In the genomic region with DNA sequence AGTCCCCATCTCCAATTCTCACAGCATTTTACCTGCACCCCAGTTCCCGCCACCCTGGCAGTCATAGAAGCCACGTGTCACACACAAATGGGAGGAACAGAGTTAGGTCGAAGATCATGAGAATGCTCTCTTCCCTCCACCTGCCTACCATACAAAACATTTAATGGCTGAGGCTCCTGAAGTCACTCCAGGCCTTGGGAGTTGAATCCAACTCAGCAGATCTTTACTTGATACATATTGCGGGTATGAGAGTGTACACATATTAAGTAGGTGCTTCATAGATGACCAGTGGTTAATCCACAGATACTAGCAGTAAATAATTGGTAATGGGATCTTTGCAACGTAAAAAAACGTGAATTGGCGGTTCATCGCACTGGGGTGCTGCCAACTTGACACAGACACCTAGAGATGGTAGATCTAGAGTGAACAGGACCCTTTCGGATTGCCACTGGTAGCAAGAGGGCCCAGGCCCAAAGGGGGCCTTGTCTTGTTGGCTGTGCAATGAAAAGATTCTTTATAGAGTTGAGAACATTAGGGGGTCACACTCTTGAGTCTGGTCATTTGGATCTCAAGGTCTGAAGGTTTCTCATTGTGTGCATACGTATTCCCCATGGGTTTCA, we compare ENCODE assay signal across 8 mouse cellular contexts. TPM values are rescaled to one million over a fixed set of nuclear protein-coding genes. Genes with fewer than 3 reads are reported as not detected.
DNase-seq lines count a peak whose midpoint lies in the region; ATAC-seq and TF ChIP-seq lines count a peak whose summit lies in the region.

No protein-coding gene starts in this region.

- H3K27me3 ChIP-seq in lung, postnatal 0 days (replicated peaks; ENCODE audit: insufficient read depth, low read length), result no peaks in the 10 kb centered on the region
- H3K27me3 ChIP-seq in heart, postnatal 0 days (ENCODE audit: control insufficient read depth, insufficient read depth, low read length), result no peaks in the 10 kb centered on the region
- H3K27me3 ChIP-seq in midbrain, embryonic 12.5 days, result no peaks in the 10 kb centered on the region

- no peak for ATAC-seq in lung, postnatal 0 days
- no peak for ATAC-seq in heart, postnatal 0 days (ENCODE audit: insufficient read depth, low read depth)
- ATAC-seq in midbrain, embryonic 12.5 days (ENCODE audit: low FRiP score, low read depth), result no peak
- no peak for ATAC-seq in erythroid progenitor cell, adult 5-6 weeks (replicated peaks; ENCODE audit: low FRiP score, poor library complexity, severe bottlenecking)

- no peak for DNase-seq in lung, postnatal 0 days (ENCODE audit: low spot score)
- no peak for DNase-seq in lung, postnatal 36 days
- DNase-seq in cerebellum, postnatal 10 days, result peak; percentile 16 to 17
- no peak for DNase-seq in heart, postnatal 0 days (ENCODE audit: low spot score)
- DNase-seq in ovary, postnatal 10 days (ENCODE audit: low spot score), result no peak
- no peak for DNase-seq in layer of hippocampus, adult 18-20 months (ENCODE audit: low spot score in 2 of 2)

- H3K27ac ChIP-seq in lung, postnatal 0 days (ENCODE audit: low read length), result no peak overlapping the region
- H3K27ac ChIP-seq in heart, postnatal 0 days (ENCODE audit: low read depth), result no peak overlapping the region
- H3K27ac ChIP-seq in midbrain, embryonic 12.5 days (replicated peaks), result no peak overlapping the region

- H3K9me3 ChIP-seq in lung, postnatal 0 days (ENCODE audit: low read length), result no peaks in the 10 kb centered on the region
- no peaks in the 10 kb centered on the region for H3K9me3 ChIP-seq in heart, postnatal 0 days (replicated peaks; ENCODE audit: control insufficient read depth, low read length)
- H3K9me3 ChIP-seq in midbrain, embryonic 12.5 days, result no peaks in the 10 kb centered on the region

- peaks cover 3% of the 10 kb centered on the region; the same call in 1 of the 2 replicates for H3K4me1 ChIP-seq in lung, postnatal 0 days (ENCODE audit: insufficient read depth, low read depth, low read length)
- H3K4me1 ChIP-seq in heart, postnatal 0 days (ENCODE audit: control insufficient read depth, insufficient read depth), result peaks cover 8% of the 10 kb centered on the region; the same call in 1 of the 2 replicates
- H3K4me1 ChIP-seq in midbrain, embryonic 12.5 days, result peaks cover 26% of the 10 kb centered on the region

- H3K9ac ChIP-seq in lung, postnatal 0 days (replicated peaks; ENCODE audit: low read depth), result peak overlapping the region; percentile 65
- peak overlapping the region; percentile 55 for H3K9ac ChIP-seq in heart, postnatal 0 days (replicated peaks; ENCODE audit: low read depth, low read length)
- peak overlapping the region; percentile 62 for H3K9ac ChIP-seq in midbrain, embryonic 12.5 days (replicated peaks)

- H3K4me2 ChIP-seq in lung, postnatal 0 days (replicated peaks; ENCODE audit: low read depth, low read length), result peak overlapping the region; percentile 67
- peak overlapping the region; percentile 61 for H3K4me2 ChIP-seq in heart, postnatal 0 days (ENCODE audit: low read depth, low read length)
- H3K4me2 ChIP-seq in midbrain, embryonic 12.5 days (replicated peaks), result peak overlapping the region; percentile 62

- no peak for TF ChIP-seq EP300 in lung, postnatal 0 days (IDR thresholded peaks at IDR 0.05)
- TF ChIP-seq EP300 in heart, postnatal 0 days (IDR thresholded peaks at IDR 0.05; ENCODE audit: low read depth), result no peak

- no peak for TF ChIP-seq CTCF in lung, postnatal 0 days (IDR thresholded peaks at IDR 0.05)
- TF ChIP-seq CTCF in heart, postnatal 0 days (IDR thresholded peaks at IDR 0.05; ENCODE audit: low read depth), result no peak

- peak overlapping the region; percentile 89 for H3K4me3 ChIP-seq in lung, postnatal 0 days (ENCODE audit: low read depth, low read length)
- H3K4me3 ChIP-seq in heart, postnatal 0 days (ENCODE audit: low read depth, low read length), result peak overlapping the region; percentile 76
- H3K4me3 ChIP-seq in midbrain, embryonic 12.5 days, result peak overlapping the region; percentile 61

- 67% methylated on average over 10 of the region's 10 CpGs for WGBS in lung, postnatal 0 days
- WGBS in heart, postnatal 0 days, result 67% methylated on average over 10 of the region's 10 CpGs
- WGBS in midbrain, embryonic 12.5 days, result 70% methylated on average over 10 of the region's 10 CpGs

- H3K36me3 ChIP-seq in lung, postnatal 0 days (ENCODE audit: insufficient read depth, low read length), result no peaks in the 10 kb centered on the region
- no peaks in the 10 kb centered on the region for H3K36me3 ChIP-seq in heart, postnatal 0 days (replicated peaks; ENCODE audit: control insufficient read depth, insufficient read depth, low read length)
- H3K36me3 ChIP-seq in midbrain, embryonic 12.5 days, result no peaks in the 10 kb centered on the region

RNA-seq across cellular contexts. Expression of a gene that starts 0.6 kb away (rescaled TPM):
- polyA plus RNA-seq in lung, postnatal 0 days (2015; fragmentation: Nextera tagmentation; extraction: Ambion mirVana), result 1.6 and 2.3 TPM in 2 replicates
- 3.9 and 4.0 TPM in 2 replicates for total RNA-seq in heart, postnatal 0 days (2014; rRNA removed; ENCODE audit: low replicate concordance)
- 4.1 and 5.1 TPM in 2 replicates for polyA plus RNA-seq in heart, postnatal 0 days (2015; fragmentation: Nextera tagmentation; extraction: Ambion mirVana)
- polyA plus RNA-seq in midbrain, embryonic 12.5 days (2016; fragmentation: Nextera tagmentation; extraction: Ambion mirVana), result 18.1 and 18.7 TPM in 2 replicates
- 1 to 10 TPM; 7.4 to 7.6 TPM for total RNA-seq in layer of hippocampus, adult 18-20 months (2021)
- total RNA-seq in erythroid progenitor cell, adult 5-6 weeks (2015; ENCODE audit: low replicate concordance), result 20.5 and 28.1 TPM in 2 replicates
- 10.0 and 13.9 TPM in 2 replicates for total RNA-seq in erythroid progenitor cell, adult 5-6 weeks (2017; ENCODE audit: low replicate concordance)

Comparison
In these comparisons a context has a peak if more than half of its experiments do, and no peak if none do; other contexts are left out.
1. DNase-seq: peak in cerebellum, postnatal 10 days (2 of 2); none in lung, postnatal 0 days (single experiment), lung, postnatal 36 days (single experiment), heart, postnatal 0 days (single experiment), ovary, postnatal 10 days (single experiment) and layer of hippocampus, adult 18-20 months (0 of 2).
2. Peak in every context shown above with its lines, with median percentiles within 50 percentile points of each other: H3K4me2 ChIP-seq, H3K4me3 ChIP-seq and H3K9ac ChIP-seq.